Mouse (Mus musculus) erythroid progenitor cell, adult 5-6 weeks (primary cell): Measurements from ENCODE around the gene Gm21797. TPM values are rescaled to one million over a fixed set of nuclear protein-coding genes. Genes with fewer than 3 reads are reported as not detected.
"Not testable (repeated sequence)": the region's sequence is repeated elsewhere in the genome, so short reads cannot be mapped to it uniquely, and the experiment has no call there.

ENCODE experiments used
- ATAC-seq: replicated peaks from 2 replicates; pipeline ENCODE4 v1.8.0; 2016; ENCODE audit warnings: moderate number of reproducible peaks, mild to moderate bottlenecking, moderate TSS enrichment, inconsistent platforms; ENCODE audit not compliant: poor library complexity, low FRiP score, severe bottlenecking
- total RNA-seq, 2 experiments: library from RNA; stranded (forward) in 1 of 2; stranded (reverse) in 1 of 2; fragments of 150-400 nt in 1 of 2; fragments of 186-747, 209-891 nt in 1 of 2; gene quantifications; 2 replicates each; pipeline versions ENCODE4 v1.2.3 to v1.2.4; 2015 to 2017; ENCODE audit warnings: low replicate concordance in 2 of 2

Gm21797 gene
- total RNA-seq (2015; ENCODE audit: low replicate concordance) (not detected in 2 replicates), total RNA-seq (2017; ENCODE audit: low replicate concordance) (not detected in 2 replicates)

- ATAC-seq: not testable (repeated sequence)
These were observed at the start of gene Gm21797 for GRCm38 (mm10) chrY:40775665-40776064. TSS of gene Gm21797 (minus strand) at chrY:40775765.

GRCm38 (mm10) chrY:40804614-40805013 lies 29.0 kb upstream of the Gm21797 start, which contains the start of gene Gm20795:
TSS of gene Gm20795 (plus strand) at chrY:40804914.
- ATAC-seq: not testable (repeated sequence)

Other genes starting within 250 kb of the Gm21797 start
- not detected in 2 replicates for gene Gm21852, start 123.8 kb downstream of the Gm21797 start, total RNA-seq (2015; ENCODE audit: low replicate concordance)
- not detected in 2 replicates for gene Gm21852, start 123.8 kb downstream of the Gm21797 start, total RNA-seq (2017; ENCODE audit: low replicate concordance)
- not detected in 2 replicates for gene Gm20795, start 29.1 kb upstream of the Gm21797 start, total RNA-seq (2015; ENCODE audit: low replicate concordance)
- not detected in 2 replicates for gene Gm20795, start 29.1 kb upstream of the Gm21797 start, total RNA-seq (2017; ENCODE audit: low replicate concordance)